Mouse (Mus musculus): Measurements from ENCODE around the gene Btbd8. TPM values are rescaled to one million over a fixed set of nuclear protein-coding genes. Genes with fewer than 3 reads are reported as not detected.

Btbd8 gene
- polyA plus RNA-seq, 1 experiment from 2014 or later: 5.3 TPM

DNA sequence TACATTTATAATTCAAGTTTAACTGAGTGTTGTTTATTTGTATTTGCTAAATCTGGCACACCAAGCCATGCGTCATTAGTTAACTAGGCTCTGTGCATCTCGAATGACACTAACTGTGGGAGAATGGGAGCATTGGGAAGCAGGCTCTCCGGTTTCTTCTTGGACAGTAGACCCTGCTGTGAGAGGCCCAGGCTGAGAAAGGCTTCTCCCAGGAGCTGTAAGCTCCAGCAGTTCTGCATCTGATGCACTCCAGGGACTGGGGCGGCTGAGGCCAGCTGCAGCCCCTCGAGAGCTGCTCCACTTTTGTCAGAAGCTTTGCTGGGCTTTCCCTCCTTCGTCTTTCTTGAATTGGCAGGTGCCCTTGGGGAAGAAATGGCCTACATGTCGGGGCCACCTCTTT, 103.9 kb downstream of the Btbd8 start:
- 39% methylated on average over 7 of the region's 7 CpGs for WGBS

DNA sequence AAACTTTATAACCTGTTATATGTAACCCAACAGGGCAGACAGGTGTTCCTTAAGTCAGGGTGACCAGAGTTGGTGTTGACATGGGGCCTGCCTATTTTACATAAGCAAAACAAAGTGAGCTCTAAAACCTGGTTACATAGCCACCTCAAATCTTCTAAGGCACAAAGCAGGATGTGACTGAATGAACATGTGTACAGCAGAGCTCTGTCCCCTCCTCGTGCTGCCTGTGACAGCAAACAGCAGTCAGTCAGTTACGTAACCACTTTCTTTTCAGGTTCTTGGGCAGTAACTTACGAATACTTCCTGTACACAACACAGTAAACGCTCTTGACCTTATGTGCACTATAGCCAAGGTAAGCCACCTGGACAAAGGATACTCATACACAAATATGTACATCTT, 108.1 kb downstream of the Btbd8 start:
- 89% methylated on average over 4 of the region's 4 CpGs for WGBS
- DNase-seq (ENCODE audit: low spot score) (no peak), ATAC-seq (ENCODE audit: insufficient number of reproducible peaks, low FRiP score, low TSS enrichment, low read depth) (no peak)
- Histone ChIP-seq H3K4me1 (ENCODE audit: control insufficient read depth, insufficient read depth, low read length) (no peaks in the 10 kb centered on the region), H3K36me3 (ENCODE audit: control insufficient read depth, insufficient read depth, low read length) (peaks cover 4% of the 10 kb centered on the region; the same call in 1 of the 2 replicates), H3K4me2 (ENCODE audit: low read depth, severe bottlenecking) (no peak overlapping the region), H3K9me3 (ENCODE audit: control insufficient read depth, low read length) (no peaks in the 10 kb centered on the region), H3K27ac (replicated peaks; ENCODE audit: low read depth, low read length) (no peak overlapping the region), H3K4me3 (ENCODE audit: low read depth, low read length) (no peak overlapping the region), H3K9ac (ENCODE audit: low read length) (no peak overlapping the region), H3K27me3 (ENCODE audit: control insufficient read depth, insufficient read depth, low read length) (no peaks in the 10 kb centered on the region)

More for the DNA sequence above, 103.9 kb downstream of the Btbd8 start:
- H3K4me3 ChIP-seq (ENCODE audit: low read depth, low read length): no peak overlapping the region
- no peak overlapping the region for H3K9ac ChIP-seq (ENCODE audit: low read length)
- no peak overlapping the region for H3K4me2 ChIP-seq (ENCODE audit: low read depth, severe bottlenecking)
- DNase-seq (ENCODE audit: low spot score) (no peak), ATAC-seq (ENCODE audit: insufficient number of reproducible peaks, low FRiP score, low TSS enrichment, low read depth) (no peak)
- no peak overlapping the region for H3K27ac ChIP-seq (replicated peaks; ENCODE audit: low read depth, low read length)
- no peaks in the 10 kb centered on the region for H3K36me3 ChIP-seq (ENCODE audit: control insufficient read depth, insufficient read depth, low read length)
- no peaks in the 10 kb centered on the region for H3K4me1 ChIP-seq (ENCODE audit: control insufficient read depth, insufficient read depth, low read length)
- H3K9me3 ChIP-seq (ENCODE audit: control insufficient read depth, low read length): no peaks in the 10 kb centered on the region
- no peaks in the 10 kb centered on the region for H3K27me3 ChIP-seq (ENCODE audit: control insufficient read depth, insufficient read depth, low read length)

GRCm38 (mm10) chr5:107547955-107548354, 110.2 kb downstream of the Btbd8 start:
- Histone ChIP-seq H3K9ac (ENCODE audit: low read length) (no peak overlapping the region), H3K27me3 (ENCODE audit: control insufficient read depth, insufficient read depth, low read length) (no peaks in the 10 kb centered on the region), H3K9me3 (ENCODE audit: control insufficient read depth, low read length) (no peaks in the 10 kb centered on the region), H3K36me3 (ENCODE audit: control insufficient read depth, insufficient read depth, low read length) (peaks cover 4% of the 10 kb centered on the region; the same call in 1 of the 2 replicates), H3K4me2 (ENCODE audit: low read depth, severe bottlenecking) (no peak overlapping the region), H3K27ac (replicated peaks; ENCODE audit: low read depth, low read length) (no peak overlapping the region), H3K4me1 (ENCODE audit: control insufficient read depth, insufficient read depth, low read length) (no peaks in the 10 kb centered on the region), H3K4me3 (ENCODE audit: low read depth, low read length) (no peak overlapping the region)
- ATAC-seq (ENCODE audit: insufficient number of reproducible peaks, low FRiP score, low TSS enrichment, low read depth) (no peak), DNase-seq (ENCODE audit: low spot score) (no peak)
- 89% methylated on average over 3 of the region's 3 CpGs for WGBS

GRCm38 (mm10) chr5:107548444-107548843, 110.6 kb downstream of the Btbd8 start:
- 87% methylated on average over 3 of the region's 3 CpGs for WGBS

DNA sequence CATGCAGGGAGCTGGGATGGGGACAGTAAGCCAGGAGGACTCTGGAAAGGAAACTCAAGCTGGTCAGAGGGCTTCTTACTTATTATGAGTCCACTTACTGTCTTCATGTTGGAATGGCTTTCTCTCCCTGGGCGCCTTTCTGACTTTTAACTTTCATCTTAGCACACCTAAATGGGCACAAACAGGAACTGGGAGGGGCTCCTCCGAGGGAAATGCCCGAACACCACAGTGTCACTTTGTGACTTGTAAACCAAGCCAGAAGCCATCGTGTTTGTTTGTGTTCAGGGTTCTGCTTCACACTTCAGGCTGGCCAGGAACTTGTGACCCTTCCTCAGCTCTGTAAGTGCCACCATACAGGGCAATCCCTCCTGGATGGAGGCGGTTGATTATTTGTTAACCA, 116.5 kb downstream of the Btbd8 start:
- 46% methylated on average over 5 of the region's 5 CpGs for WGBS
- Histone ChIP-seq H3K4me3 (ENCODE audit: low read depth, low read length) (no peak overlapping the region), H3K27ac (replicated peaks; ENCODE audit: low read depth, low read length) (no peak overlapping the region), H3K9ac (ENCODE audit: low read length) (no peak overlapping the region), H3K36me3 (ENCODE audit: control insufficient read depth, insufficient read depth, low read length) (peaks cover 2% of the 10 kb centered on the region), H3K4me1 (ENCODE audit: control insufficient read depth, insufficient read depth, low read length) (no peaks in the 10 kb centered on the region), H3K9me3 (ENCODE audit: control insufficient read depth, low read length) (no peaks in the 10 kb centered on the region), H3K4me2 (ENCODE audit: low read depth, severe bottlenecking) (no peak overlapping the region), H3K27me3 (ENCODE audit: control insufficient read depth, insufficient read depth, low read length) (no peaks in the 10 kb centered on the region)
- ATAC-seq (ENCODE audit: insufficient number of reproducible peaks, low FRiP score, low TSS enrichment, low read depth): no peak
- DNase-seq (ENCODE audit: low spot score): no peak

More at GRCm38 (mm10) chr5:107548444-107548843, 110.6 kb downstream of the Btbd8 start:
- Histone ChIP-seq H3K4me3 (ENCODE audit: low read depth, low read length) (no peak overlapping the region), H3K36me3 (ENCODE audit: control insufficient read depth, insufficient read depth, low read length) (peaks cover 4% of the 10 kb centered on the region; the same call in 1 of the 2 replicates), H3K4me1 (ENCODE audit: control insufficient read depth, insufficient read depth, low read length) (no peaks in the 10 kb centered on the region), H3K9me3 (ENCODE audit: control insufficient read depth, low read length) (no peaks in the 10 kb centered on the region), H3K27me3 (ENCODE audit: control insufficient read depth, insufficient read depth, low read length) (no peaks in the 10 kb centered on the region), H3K4me2 (ENCODE audit: low read depth, severe bottlenecking) (no peak overlapping the region), H3K9ac (ENCODE audit: low read length) (no peak overlapping the region), H3K27ac (replicated peaks; ENCODE audit: low read depth, low read length) (no peak overlapping the region)
- DNase-seq (ENCODE audit: low spot score) (no peak), ATAC-seq (ENCODE audit: insufficient number of reproducible peaks, low FRiP score, low TSS enrichment, low read depth) (no peak)

GRCm38 (mm10) chr5:107556969-107557368, 119.2 kb downstream of the Btbd8 start:
- Histone ChIP-seq H3K4me2 (ENCODE audit: low read depth, severe bottlenecking) (no peak overlapping the region), H3K27me3 (ENCODE audit: control insufficient read depth, insufficient read depth, low read length) (no peaks in the 10 kb centered on the region), H3K9me3 (ENCODE audit: control insufficient read depth, low read length) (no peaks in the 10 kb centered on the region), H3K36me3 (ENCODE audit: control insufficient read depth, insufficient read depth, low read length) (no peaks in the 10 kb centered on the region; the same call in 1 of the 2 replicates), H3K4me3 (ENCODE audit: low read depth, low read length) (no peak overlapping the region), H3K9ac (ENCODE audit: low read length) (no peak overlapping the region), H3K27ac (replicated peaks; ENCODE audit: low read depth, low read length) (no peak overlapping the region), H3K4me1 (ENCODE audit: control insufficient read depth, insufficient read depth, low read length) (no peaks in the 10 kb centered on the region)
- ATAC-seq (ENCODE audit: insufficient number of reproducible peaks, low FRiP score, low TSS enrichment, low read depth) (no peak), DNase-seq (ENCODE audit: low spot score) (no peak)
- 79% methylated on average over 3 of the region's 3 CpGs for WGBS

Other genes starting within 250 kb of the Btbd8 start
- 11.2 and 12.4 TPM in 2 replicates for gene Tgfbr3, start 148.4 kb upstream of the Btbd8 start, polyA plus RNA-seq (2014; fragmentation: Nextera tagmentation; extraction: Ambion mirVana)
- 1.5 and 2.0 TPM in 2 replicates for gene Brdt, start 106.8 kb upstream of the Btbd8 start, polyA plus RNA-seq (2014; fragmentation: Nextera tagmentation; extraction: Ambion mirVana)
- 0.64 and 0.72 TPM in 2 replicates for gene Ephx4, start 35.3 kb upstream of the Btbd8 start, polyA plus RNA-seq (2014; fragmentation: Nextera tagmentation; extraction: Ambion mirVana)
- 0.09 TPM in 1 of 2 replicates, not detected in the other for gene Lpcat2b, start 6.4 kb upstream of the Btbd8 start, polyA plus RNA-seq (2014; fragmentation: Nextera tagmentation; extraction: Ambion mirVana)
- 0.41 and 0.75 TPM in 2 replicates for gene Gm42669, start 69.6 kb downstream of the Btbd8 start, polyA plus RNA-seq (2014; fragmentation: Nextera tagmentation; extraction: Ambion mirVana)
- 0.07 and 0.09 TPM in 2 replicates for gene 1700028K03Rik, start 96.7 kb downstream of the Btbd8 start, polyA plus RNA-seq (2014; fragmentation: Nextera tagmentation; extraction: Ambion mirVana)
- 20.3 and 23.9 TPM in 2 replicates for gene Rpap2, start 159.4 kb downstream of the Btbd8 start, polyA plus RNA-seq (2014; fragmentation: Nextera tagmentation; extraction: Ambion mirVana)
- 42.2 and 42.5 TPM in 2 replicates for gene Glmn, start 159.9 kb downstream of the Btbd8 start, polyA plus RNA-seq (2014; fragmentation: Nextera tagmentation; extraction: Ambion mirVana)

Data from limb, embryonic 11.5 days (tissue).